Mouse (Mus musculus): ENCODE data around the gene Lrrc46.

Lrrc46 gene

DNA sequence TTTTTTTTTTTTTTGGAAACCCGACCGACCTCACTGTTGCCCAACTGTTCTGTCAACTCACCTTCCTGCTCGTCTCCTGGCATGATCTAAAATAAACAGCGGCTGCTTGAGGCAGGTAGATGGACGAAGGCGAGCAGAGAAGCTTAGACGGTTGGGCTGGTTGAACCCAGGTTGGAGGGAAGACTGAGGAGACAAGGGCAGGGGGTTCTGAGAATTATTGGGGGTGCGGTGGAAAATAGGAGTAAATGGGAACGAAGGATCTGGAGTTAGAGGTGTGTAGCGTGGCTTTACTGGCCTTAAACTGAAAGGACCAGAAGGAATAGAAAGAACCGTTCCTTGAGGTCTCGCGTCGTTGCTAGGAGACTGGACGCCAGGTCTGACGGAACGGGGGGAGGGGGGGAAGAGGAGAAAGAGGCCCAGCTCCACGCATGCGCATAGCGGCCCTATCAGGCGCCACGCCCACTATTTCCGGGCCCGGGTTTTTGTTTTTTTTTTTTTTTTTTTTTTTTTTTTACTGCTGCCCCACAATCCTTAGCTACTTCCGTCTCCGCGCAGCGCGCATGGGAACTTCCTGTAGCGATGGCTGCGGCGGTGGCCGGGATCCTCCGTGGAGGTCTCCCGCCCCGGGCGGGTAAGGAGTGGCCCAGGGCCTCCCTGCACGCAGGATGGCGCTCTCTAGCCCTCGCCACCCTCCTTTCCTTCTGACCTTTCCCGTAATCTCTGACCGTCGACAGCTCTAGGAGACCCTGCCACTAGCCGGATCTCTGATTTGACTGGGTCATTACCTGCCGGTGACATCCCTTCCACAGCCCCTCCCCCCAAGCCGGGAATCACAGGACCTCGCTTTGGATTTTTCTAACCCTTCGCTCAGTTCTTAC lies at the start of gene Lrrc46, which contains the start of gene Mrpl10:
Gene Lrrc46 (minus strand): TSS at position 386 of the 878 bp plus-strand sequence.
Gene Mrpl10 (plus strand): TSS at position 539 of the 878 bp plus-strand sequence.
- peak; percentile 96 for DNase-seq (ENCODE audit: low read depth, low spot score)

DNA sequence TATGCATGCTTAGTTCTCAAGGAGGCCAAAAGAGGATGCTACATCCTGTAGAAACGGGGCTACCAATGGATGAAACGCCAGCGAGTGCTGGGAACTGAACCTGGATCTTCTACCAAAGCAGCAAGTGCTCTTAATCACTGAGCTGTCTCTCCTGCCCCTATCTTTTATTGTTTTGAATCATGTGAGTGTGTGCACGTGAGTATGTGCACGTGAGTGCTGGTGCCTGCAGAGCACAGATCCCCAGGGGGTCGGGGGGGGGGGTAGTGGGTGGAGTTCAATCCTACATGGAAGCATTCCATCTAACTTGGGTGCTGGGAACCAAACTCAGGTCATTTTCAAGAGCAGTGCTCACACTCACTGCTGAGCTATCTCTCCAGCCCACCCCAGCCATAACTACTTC lies 45.2 kb upstream of the Lrrc46 start:
- no peak for DNase-seq (ENCODE audit: low read depth, low spot score)

DNA sequence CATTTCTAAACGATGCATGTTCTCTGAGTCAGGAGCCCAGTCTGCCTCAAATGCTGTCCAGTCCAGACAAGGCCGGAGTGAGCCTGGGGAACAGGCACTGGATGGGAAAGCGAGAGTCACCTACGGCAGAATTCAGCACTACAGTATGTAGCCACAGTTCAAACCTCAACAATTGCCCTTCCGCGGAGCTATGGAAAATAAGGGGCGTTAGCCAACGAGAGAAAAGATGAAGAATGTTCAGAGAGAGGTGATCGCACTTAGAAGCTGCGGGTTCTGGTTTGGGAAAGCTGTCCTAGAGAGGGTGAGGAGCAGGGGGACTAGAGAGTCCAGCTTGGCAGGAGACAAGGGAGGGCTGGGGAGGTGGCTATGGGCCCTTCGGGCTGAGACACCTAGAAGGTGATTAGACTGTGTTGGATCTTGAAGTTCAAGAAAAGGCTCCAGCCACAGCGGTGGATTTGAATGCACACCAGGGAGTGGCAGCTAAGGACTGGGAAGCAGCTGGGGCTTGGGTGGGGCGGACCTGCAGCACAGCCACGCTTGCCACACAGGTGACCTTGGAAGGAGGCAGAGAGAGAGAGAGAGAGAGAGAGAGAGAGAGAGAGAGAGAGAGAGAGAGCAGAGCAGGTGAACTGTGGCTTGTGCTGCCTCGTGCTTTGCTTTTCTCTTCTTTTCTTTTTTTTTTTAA lies 43.8 kb upstream of the Lrrc46 start:
- DNase-seq (ENCODE audit: low read depth, low spot score): no peak

DNA sequence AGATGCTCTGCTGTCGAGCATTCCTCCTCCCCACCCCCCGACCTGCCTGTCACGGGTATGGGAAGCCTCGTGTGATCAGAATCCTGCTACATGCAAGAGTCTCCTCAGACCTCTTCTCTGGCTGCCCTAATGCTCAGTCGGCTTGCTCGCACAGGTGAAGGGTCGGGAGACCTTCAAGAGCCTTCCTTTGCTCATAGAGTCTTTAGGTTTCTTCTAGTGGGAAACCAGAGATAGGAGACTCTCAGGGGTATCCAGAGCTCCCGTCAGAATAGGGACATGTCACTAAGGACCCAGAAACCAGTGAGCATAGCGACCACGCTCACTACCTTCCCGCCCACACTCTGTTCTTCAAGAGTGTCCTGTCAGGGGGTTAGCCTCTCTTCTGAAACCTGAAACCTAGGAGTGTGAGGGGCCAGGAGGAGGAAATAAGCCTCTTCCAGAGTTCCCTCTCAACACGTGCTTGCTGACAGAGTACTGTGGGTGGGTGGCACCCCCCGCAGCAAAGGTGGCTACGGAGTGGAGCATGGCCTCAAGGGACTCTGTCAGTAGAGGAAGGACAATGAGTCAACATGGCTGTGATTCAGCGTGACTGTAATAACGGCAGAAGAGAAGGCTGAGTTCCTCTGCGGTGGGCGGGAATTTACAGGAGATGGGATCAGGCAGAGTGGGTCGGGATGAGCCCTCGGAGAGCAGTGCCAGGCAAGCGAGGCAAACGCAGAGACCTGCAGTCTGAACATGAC lies 42.4 kb upstream of the Lrrc46 start:
- DNase-seq (ENCODE audit: low read depth, low spot score): no peak

DNA sequence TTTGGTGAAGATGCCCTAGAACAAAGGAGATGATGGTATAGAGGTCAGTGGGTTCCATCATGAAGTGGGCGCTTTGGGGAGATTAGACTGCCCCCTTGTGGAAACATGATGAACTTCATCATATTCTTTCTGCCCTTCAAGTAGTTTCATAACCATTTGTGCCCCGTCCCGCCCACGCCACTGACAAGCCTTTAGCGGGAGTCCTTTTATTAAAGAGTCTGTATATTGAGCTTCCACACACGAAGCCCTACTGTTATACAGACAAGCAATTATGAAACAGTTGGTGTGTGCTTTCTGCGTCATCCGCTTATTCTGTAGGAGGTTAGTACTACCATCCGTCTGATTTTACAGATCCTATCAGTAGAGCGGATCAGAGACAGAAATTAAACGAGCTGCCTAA lies 41.8 kb upstream of the Lrrc46 start:
- DNase-seq (ENCODE audit: low read depth, low spot score): peak; percentile 72

DNA sequence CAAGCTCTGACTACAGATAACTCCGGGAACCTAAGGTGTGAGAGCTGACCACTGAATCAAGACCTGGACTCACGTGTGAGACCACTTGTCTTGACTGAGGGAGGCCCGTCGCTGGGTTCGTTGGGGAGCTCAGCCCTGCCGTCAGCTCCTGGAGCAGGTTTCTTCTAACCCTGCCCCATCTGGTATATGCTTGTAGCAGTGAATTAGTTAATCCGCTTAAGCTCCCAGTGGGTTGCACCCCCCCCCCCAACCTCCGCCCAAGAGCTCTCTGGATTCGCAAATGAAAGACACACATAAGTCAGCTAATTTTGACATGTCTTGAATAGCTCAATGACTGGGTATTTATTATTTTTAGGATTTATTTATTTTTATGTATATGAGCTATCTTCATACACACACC lies 39.1 kb upstream of the Lrrc46 start:
- DNase-seq (ENCODE audit: low read depth, low spot score): no peak

DNA sequence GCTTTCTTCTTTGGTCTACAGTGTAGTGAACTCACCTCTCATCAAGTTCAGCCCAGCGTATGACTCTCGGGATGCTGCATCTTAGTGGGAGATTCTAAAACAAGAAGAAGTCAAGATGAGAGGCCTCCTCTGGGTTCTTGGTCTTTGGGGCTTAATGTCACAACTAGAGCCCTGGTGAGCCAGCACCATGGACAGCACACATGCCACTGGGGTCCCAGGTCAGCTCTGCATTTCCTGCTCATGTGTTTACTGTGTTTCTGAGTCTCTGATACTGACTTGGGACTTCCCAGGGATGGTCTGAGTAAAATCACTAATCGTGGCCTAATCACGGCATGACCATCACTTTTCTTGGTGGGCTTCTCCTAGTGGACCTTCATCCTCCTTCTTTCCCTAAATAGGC lies 37.5 kb upstream of the Lrrc46 start:
- peak; percentile 29 for DNase-seq (ENCODE audit: low read depth, low spot score)

DNA sequence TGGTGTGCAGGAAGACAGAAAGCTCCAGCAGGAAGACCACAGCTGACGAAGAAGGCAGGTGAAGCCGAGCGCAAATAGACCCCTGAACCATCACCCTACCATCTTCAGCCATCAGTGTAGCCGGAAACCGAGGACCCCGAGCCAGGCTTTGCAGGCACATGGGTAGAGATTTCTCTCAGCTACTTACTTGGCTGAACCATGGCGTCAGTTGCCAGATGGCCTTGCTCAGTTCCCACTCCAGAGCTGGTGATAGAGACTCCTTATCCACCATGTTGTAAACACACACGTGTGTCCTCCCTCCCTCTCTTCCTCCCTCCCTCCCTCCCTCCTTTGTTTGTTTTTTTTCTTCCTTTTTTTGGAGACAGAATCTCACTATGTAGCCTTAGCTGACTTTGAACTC lies 33.0 kb upstream of the Lrrc46 start:
- DNase-seq (ENCODE audit: low read depth, low spot score): no peak

DNA sequence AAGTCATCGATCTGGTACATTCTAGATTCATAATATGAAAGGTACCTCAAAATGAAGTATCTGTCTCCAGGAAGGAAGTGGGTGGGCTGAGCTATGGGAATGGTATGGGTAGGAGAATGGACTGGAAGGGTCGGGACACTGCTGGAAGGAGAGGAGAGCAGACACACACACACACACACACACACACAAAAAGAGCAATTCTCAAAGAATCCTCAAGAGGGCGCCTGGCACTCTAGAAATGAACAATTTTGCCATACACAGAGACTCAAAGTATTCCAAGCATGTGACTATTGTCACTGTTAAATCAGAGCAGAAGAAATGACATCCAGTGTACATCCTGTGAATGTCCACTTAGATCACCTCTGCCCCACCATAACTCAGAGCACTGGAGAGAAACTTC lies 31.3 kb upstream of the Lrrc46 start:
- DNase-seq (ENCODE audit: low read depth, low spot score): peak; percentile 62

DNA sequence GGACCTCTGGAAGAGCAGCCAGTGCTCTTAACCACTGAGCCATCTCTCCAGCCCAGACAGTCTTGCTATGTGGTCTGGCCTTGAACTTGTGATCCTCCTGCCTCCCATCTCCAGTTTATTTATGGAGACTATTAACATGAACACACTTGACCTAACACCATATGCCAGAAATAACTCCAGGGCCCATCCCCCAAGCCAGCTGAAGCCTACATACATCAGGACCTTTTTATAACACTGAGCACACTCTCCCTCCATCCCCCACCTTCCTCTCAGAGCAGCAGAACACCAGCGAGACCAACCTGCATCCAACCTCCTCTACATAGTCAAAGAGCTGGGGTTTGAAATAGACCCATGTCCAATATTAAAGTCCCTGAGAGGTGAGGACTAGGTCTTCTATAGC lies 29.9 kb upstream of the Lrrc46 start:
- no peak for DNase-seq (ENCODE audit: low read depth, low spot score)

DNA sequence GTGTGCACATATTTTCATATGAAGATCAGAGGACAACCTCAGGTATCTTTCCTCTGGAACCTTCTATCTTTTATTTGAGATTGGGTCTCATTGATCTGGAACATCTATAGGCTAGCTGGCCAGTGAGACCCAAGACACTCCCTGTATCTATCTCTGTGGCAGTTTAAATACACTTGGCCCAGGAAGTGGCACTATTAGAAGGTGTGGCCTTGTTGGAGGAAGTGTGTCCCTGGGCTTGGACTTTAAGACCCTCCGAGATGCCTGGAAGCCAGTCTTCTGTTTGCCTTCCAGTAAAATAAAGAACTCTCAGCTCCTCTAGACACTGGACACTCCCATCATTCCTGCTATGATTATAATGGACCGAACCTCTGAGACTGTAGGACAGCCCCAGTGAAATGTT lies 28.6 kb upstream of the Lrrc46 start:
- DNase-seq (ENCODE audit: low read depth, low spot score): no peak

DNA sequence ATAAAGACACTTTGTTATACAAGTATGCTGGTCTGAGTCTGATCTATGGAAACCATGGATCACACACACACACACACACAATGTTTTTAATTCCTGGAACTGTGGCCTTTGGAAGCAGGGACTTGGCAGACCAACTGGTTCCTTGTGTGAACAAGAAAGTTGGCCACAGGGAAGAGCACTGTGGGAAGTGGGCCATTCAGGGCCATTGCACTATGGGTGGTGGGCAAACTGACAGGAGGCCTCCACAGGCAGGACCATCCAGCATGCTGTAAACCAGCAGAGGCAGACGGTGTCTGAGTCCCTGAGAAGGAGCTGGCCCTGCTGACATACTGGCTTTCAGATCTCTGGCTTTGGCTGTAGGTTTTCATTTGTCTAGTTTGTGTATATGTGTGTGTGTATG lies 28.1 kb upstream of the Lrrc46 start:
- no peak for DNase-seq (ENCODE audit: low read depth, low spot score)

DNA sequence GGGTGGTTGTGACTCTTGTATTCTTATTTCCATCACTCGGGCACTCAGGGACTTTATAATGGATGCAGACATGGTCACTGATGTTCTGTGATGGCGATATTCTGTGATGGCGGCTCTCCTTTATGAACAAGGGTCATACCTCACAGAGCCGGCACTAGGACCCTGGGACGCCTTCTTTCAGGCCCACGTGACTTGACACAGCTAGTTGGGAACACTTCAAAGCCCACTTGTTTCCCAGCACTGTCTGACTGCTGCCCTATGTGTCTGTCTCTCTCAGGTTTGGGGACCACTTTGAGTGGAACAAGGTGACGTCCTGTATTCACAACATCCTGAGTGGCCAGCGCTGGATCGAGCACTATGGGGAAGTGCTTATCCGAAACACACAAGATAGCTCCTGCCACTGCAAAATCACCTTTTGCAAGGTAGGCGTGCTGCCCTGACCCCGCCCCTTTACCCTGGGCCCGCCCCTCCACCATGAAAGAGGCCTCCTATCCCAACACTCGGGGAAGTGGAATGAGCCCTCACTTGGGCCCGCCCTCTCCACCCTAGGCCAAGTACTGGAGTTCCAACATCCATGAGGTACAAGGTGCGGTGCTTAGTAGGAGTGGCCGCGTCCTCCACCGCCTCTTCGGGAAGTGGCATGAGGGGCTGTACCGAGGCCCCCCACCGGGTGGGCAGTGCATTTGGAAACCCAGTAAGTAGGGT lies 25.6 kb upstream of the Lrrc46 start:
- no peak for DNase-seq (ENCODE audit: low read depth, low spot score)

DNA sequence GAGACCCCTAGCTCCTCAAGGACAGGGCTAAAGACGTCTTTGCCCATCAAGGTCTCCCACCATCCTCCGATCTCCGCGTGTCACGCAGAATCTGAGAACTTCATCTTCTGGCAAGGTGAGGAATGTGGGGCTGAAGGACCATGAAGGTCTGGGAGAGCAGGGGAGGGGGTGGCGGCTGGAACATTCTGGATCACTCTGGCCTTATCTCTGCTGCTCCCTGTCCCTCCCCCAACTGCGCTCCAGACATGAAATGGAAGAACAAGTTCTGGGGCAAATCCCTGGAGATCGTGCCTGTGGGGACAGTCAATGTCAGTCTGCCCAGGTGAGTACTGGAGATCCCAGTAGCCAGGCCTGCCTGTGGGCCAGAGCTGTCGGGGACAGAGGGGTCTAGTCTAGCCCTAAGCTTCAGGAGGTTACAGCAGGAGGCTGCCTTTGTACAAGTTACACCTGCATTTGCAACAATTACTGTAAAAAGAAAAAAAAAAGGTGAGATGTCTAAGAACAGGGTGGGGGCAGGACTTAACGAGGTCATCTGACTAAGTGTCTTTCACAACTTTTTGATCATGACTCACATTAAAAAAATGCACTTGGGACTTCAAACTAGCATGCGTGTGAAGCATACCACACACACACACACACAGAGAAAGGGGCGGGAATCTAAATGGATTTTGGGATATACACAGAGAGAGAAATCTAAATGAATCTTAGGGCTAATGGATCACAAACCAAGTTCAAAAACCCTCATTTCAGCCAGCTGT lies 24.5 kb upstream of the Lrrc46 start:
- DNase-seq (ENCODE audit: low read depth, low spot score): no peak

DNA sequence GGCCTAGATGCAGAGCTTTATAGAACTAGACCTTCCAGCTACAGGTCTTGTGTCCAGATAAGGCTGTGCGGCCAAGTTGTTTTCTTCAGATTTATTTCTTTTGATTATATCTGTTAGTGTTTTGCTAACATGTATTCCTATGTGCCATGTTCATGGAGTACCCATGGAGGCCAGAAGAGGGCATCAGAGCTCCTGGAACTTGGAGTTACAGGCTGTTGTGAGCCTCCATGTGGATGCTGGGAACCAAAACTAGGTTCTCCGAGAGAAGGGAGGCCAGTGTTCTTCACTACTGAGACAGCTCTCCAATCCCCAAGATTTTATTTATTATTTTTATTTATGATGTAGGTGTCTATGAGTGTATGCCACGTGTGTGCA lies 22.7 kb upstream of the Lrrc46 start:
- DNase-seq (ENCODE audit: low read depth, low spot score): peak; percentile 10

DNA sequence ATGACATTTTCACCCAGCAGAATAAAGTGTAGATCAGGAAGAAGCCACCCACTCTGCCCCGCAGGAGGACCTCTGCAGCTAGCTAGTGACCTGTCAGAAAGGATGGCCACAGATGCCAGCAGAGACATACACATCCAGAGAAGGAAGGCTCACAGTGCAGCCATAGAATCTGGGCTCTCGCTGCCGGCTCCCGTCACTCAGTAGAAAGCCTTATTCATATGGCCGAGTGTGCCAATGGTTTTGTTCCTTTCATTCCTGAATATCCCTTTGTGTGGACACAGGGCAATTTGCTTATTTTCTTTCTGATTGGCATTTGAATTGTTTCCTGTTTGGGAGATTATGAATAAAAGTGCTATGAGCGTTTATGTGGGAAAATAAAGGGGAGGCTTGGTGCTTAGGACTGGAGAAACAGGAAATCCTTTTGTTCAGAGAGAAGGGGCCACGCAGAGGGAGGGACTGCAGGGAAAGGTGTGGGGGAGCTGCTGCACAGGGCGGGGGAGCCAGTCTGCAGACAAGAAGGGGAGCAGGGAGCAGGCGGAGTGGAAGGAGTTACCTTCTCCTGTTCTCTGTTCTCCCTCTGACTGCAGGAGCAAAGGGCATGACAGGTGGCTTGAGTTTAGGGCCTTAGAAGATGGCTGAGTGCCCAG lies 22.2 kb upstream of the Lrrc46 start:
- no peak for DNase-seq (ENCODE audit: low read depth, low spot score)

DNA sequence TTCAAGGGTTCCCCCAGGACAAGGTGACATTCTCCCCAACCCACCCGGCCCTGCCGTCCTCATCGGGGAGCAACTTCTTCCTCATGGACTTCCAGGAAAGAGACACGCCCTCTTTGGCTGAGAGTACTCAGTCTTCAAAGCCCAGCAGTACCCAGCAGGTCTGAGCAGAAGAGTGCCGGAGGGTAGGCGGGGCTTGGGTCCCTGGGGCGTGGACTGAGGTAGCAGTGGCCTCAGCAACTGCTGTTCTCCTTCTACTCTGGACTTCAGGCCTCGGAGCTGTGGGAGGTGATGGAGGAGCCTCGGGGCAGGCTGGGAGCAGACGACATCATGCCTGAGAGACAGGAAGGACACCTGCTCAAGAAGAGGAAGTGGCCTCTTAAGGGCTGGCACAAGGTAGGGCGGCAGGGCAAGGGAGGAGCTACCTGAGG lies 11.0 kb upstream of the Lrrc46 start:
- DNase-seq (ENCODE audit: low read depth, low spot score): peak; percentile 61

DNA sequence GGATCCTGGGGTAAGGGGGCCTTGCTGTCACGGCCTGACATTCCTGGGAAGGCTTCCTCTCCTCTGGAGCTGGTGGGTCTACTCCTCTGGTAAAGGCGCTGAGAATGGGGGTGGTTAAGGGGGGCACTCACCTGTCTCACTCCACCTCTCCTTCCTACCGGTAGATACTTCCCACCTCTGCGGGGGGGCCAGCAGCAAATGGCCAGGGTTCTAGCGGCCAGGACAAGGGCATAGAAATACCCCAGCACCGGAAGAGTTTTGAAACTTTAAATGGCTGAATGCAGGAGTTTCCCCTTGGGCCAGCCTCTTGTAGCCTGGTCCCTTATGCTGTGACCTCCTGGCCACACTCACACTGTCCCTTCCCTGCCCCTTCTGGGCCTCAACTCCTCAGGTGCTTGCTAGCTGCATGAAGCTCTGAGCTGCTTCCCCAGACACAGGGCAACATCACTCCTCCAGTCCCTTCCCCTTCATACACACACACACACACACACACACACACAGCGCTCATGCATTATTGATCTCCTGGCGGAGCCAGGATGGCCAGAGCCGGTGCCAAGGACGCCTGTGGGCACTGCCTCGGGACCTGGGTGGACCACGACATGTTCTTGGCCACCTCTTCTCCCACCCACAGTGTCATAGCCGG lies 9.9 kb upstream of the Lrrc46 start:
- peak; percentile 51 for DNase-seq (ENCODE audit: low read depth, low spot score)

DNA sequence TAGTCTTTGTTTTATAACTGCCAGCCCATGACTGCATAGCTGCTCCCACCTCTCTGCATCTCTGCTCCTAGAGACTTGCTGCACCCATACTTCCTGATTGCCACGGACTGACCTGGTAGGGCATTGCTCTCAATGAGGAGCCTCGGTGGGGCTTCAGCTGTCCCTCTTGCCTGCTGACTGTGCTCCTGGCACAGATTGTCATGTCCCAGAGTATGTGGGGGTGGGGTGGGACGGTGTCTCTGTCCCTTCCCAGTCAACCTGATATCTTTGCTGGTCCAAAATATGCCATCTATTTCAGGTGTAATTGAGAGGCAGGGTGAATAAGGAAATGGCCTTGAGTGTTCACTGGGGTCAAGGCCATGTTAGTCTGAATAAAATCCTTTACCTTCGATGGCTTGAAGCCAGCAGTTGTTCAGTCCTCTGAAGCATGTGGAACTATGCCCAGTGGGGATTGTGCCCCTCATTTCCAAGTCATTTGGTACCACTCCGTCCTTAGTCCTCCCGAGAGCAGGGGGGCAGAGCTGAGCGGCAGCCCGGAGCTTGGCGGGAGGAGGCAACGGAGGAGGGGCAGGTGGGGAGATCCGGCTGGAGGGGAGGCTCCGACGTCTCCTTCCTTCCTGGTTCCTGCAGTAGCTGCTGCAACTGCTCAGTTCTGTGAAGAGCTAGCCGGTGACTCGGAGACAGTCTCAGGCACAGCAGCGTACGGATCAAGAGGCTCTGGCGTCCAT lies 9.2 kb upstream of the Lrrc46 start, which contains the start of gene Osbpl7:
Gene Osbpl7 (plus strand): TSS at position 413 of the 728 bp plus-strand sequence.
- DNase-seq (ENCODE audit: low read depth, low spot score): peak; percentile 90

Measured in A20 (cell line).